ENCODE assay signal across 45 mouse cellular contexts in genomic region chr16:43631758-43632157, GRCm38 (mm10). TPM values are rescaled to one million over a fixed set of nuclear protein-coding genes. Genes with fewer than 3 reads are reported as not detected.
"Had no signal": no experiment of that assay in that cellular context is flagged by ENCODE, and none has a peak within 500 bp of the region (broad histone marks: within the 10 kb centered on the region; RNA-seq: fewer than 3 reads in every experiment).

No protein-coding gene starts in this region.

- H3K4me3 ChIP-seq: limb, embryonic 10.5 days; limb, embryonic 12.5 days; limb, embryonic 13.5 days; limb, embryonic 15.5 days; liver, embryonic 12.5 days; liver, embryonic 13.5 days; liver, embryonic 15.5 days; lung, embryonic 15.5 days; megakaryocyte, embryonic 14.5 days; midbrain, embryonic 10.5 days; midbrain, embryonic 12.5 days; midbrain, embryonic 13.5 days; midbrain, embryonic 15.5 days; myocyte; neural tube, embryonic 12.5 days; neural tube, embryonic 13.5 days had no signal

- H3K27ac ChIP-seq: limb, embryonic 10.5 days; limb, embryonic 12.5 days; limb, embryonic 13.5 days; limb, embryonic 15.5 days; liver, embryonic 12.5 days; liver, embryonic 13.5 days; liver, embryonic 14.5 days; liver, embryonic 15.5 days; lung, embryonic 15.5 days; macrophage; midbrain, embryonic 12.5 days; midbrain, embryonic 13.5 days; midbrain, embryonic 15.5 days; neural tube, embryonic 12.5 days; neural tube, embryonic 13.5 days had no signal

- H3K9ac ChIP-seq: limb, embryonic 12.5 days; limb, embryonic 13.5 days; limb, embryonic 15.5 days; liver, embryonic 12.5 days; liver, embryonic 13.5 days; liver, embryonic 14.5 days; liver, embryonic 15.5 days; liver, postnatal 0 days; lung, embryonic 14.5 days; lung, embryonic 15.5 days; midbrain, embryonic 12.5 days; midbrain, embryonic 13.5 days; midbrain, embryonic 15.5 days; neural tube, embryonic 12.5 days; neural tube, embryonic 13.5 days had no signal

- H3K27me3 ChIP-seq: limb, embryonic 12.5 days; limb, embryonic 13.5 days; limb, embryonic 15.5 days; liver, embryonic 12.5 days; liver, embryonic 13.5 days; liver, embryonic 15.5 days; lung, embryonic 15.5 days; megakaryocyte, embryonic 14.5 days; midbrain, embryonic 12.5 days; midbrain, embryonic 13.5 days; midbrain, embryonic 15.5 days; neural tube, embryonic 12.5 days; neural tube, embryonic 13.5 days had no signal

- H3K4me2 ChIP-seq: limb, embryonic 12.5 days; limb, embryonic 13.5 days; limb, embryonic 15.5 days; liver, embryonic 11.5 days; liver, embryonic 12.5 days; liver, embryonic 13.5 days; liver, embryonic 15.5 days; lung, embryonic 14.5 days; lung, embryonic 15.5 days; midbrain, embryonic 11.5 days; midbrain, embryonic 12.5 days; midbrain, embryonic 13.5 days; midbrain, embryonic 15.5 days; neural tube, embryonic 12.5 days; neural tube, embryonic 13.5 days had no signal

- ATAC-seq: liver, embryonic 12.5 days; liver, postnatal 0 days; lung, postnatal 0 days; midbrain, embryonic 13.5 days; midbrain, embryonic 15.5 days; midbrain, embryonic 16.5 days had no signal

- H3K36me3 ChIP-seq: limb, embryonic 10.5 days; limb, embryonic 12.5 days; limb, embryonic 13.5 days; limb, embryonic 15.5 days; liver, embryonic 12.5 days; liver, embryonic 13.5 days; liver, embryonic 15.5 days; lung, embryonic 15.5 days had no signal

- H3K4me1 ChIP-seq: limb, embryonic 10.5 days; limb, embryonic 12.5 days; limb, embryonic 13.5 days; limb, embryonic 15.5 days; liver, embryonic 12.5 days; liver, embryonic 13.5 days; liver, embryonic 15.5 days; lung, embryonic 15.5 days; megakaryocyte, embryonic 14.5 days; midbrain, embryonic 15.5 days; neural tube, embryonic 12.5 days; neural tube, embryonic 13.5 days had no signal

- DNase-seq: left cerebral cortex, postnatal 4 days; liver; liver, embryonic 13.5 days; liver, postnatal 0 days; lung, adult 18-20 months; lung, adult 2 months; lung, embryonic 14.5 days; lung, postnatal 10 days; lung, postnatal 14 days; lung, postnatal 36 days; lung, postnatal 4 days; midbrain, embryonic 14.5 days had no signal

- H3K9me3 ChIP-seq: limb, embryonic 10.5 days; limb, embryonic 12.5 days; limb, embryonic 13.5 days; limb, embryonic 15.5 days; liver, embryonic 12.5 days; liver, embryonic 13.5 days; liver, embryonic 15.5 days; lung, embryonic 15.5 days; megakaryocyte, embryonic 14.5 days; midbrain, embryonic 10.5 days; midbrain, embryonic 12.5 days; midbrain, embryonic 13.5 days; midbrain, embryonic 15.5 days; neural tube, embryonic 12.5 days; neural tube, embryonic 13.5 days had no signal

RNA-seq across cellular contexts. Expression of gene Tigit, which starts 32.2 kb away (rescaled TPM):
- total RNA-seq: left cerebral cortex, postnatal 14 days; left cerebral cortex, postnatal 25 days; left cerebral cortex, postnatal 36 days; left cerebral cortex, postnatal 4 days; liver, adult 2 months; megakaryocyte progenitor cell, adult 5-6 weeks; megakaryocyte-erythroid progenitor cell, adult 5-6 weeks; midbrain, postnatal 0 days had no signal
- polyA plus RNA-seq: limb, embryonic 10.5 days; limb, embryonic 11.5 days; limb, embryonic 12.5 days; limb, embryonic 13.5 days; limb, embryonic 14.5 days; limb, embryonic 15.5 days; liver, embryonic 11.5 days; liver, embryonic 12.5 days; liver, embryonic 13.5 days; liver, embryonic 14.5 days; liver, embryonic 15.5 days; liver, embryonic 16.5 days; lung, embryonic 14.5 days; lung, embryonic 16.5 days; lung, postnatal 0 days; macrophage; midbrain, embryonic 10.5 days; midbrain, embryonic 11.5 days; midbrain, embryonic 13.5 days; midbrain, embryonic 14.5 days; midbrain, embryonic 15.5 days; midbrain, embryonic 16.5 days; neural tube, embryonic 11.5 days; neural tube, embryonic 12.5 days; neural tube, embryonic 13.5 days had no signal
